Mouse (Mus musculus): ENCODE results near the gene Tmem253. TPM values are rescaled to one million over a fixed set of nuclear protein-coding genes. Genes with fewer than 3 reads are reported as not detected.

Tmem253 gene
- polyA plus RNA-seq, 1 experiment from 2014 or later = 0.61 TPM

Other genes with a start within 250 kb of the Tmem253 start
- gene Ang4, start 242.1 kb upstream of the Tmem253 start, polyA plus RNA-seq (2014; fragmentation: Nextera tagmentation; extraction: Ambion mirVana) = not detected in 2 replicates
- gene AY358078, start 215.6 kb upstream of the Tmem253 start, polyA plus RNA-seq (2014; fragmentation: Nextera tagmentation; extraction: Ambion mirVana) = not detected in 2 replicates
- gene Ear6, start 162.0 kb upstream of the Tmem253 start, polyA plus RNA-seq (2014; fragmentation: Nextera tagmentation; extraction: Ambion mirVana) = not detected in 2 replicates
- gene Mettl17, start 130.8 kb upstream of the Tmem253 start, polyA plus RNA-seq (2014; fragmentation: Nextera tagmentation; extraction: Ambion mirVana) = 58.8 and 58.9 TPM in 2 replicates
- 0.23 and 0.40 TPM in 2 replicates for gene Slc39a2, start 122.8 kb upstream of the Tmem253 start, polyA plus RNA-seq (2014; fragmentation: Nextera tagmentation; extraction: Ambion mirVana)
- 8.2 and 10.4 TPM in 2 replicates for gene Ndrg2, start 101.5 kb upstream of the Tmem253 start, polyA plus RNA-seq (2014; fragmentation: Nextera tagmentation; extraction: Ambion mirVana)
- not detected in 2 replicates for gene Tppp2, start 97.2 kb upstream of the Tmem253 start, polyA plus RNA-seq (2014; fragmentation: Nextera tagmentation; extraction: Ambion mirVana)
- not detected in 2 replicates for gene Rnase13, start 92.9 kb upstream of the Tmem253 start, polyA plus RNA-seq (2014; fragmentation: Nextera tagmentation; extraction: Ambion mirVana)
- 76.7 and 77.2 TPM in 2 replicates for gene Arhgef40, start 30.9 kb upstream of the Tmem253 start, polyA plus RNA-seq (2014; fragmentation: Nextera tagmentation; extraction: Ambion mirVana)
- 70.6 and 83.3 TPM in 2 replicates for gene Zfp219, start 5.1 kb downstream of the Tmem253 start, polyA plus RNA-seq (2014; fragmentation: Nextera tagmentation; extraction: Ambion mirVana)
- not detected in 2 replicates for gene Olfr221, start 26.8 kb downstream of the Tmem253 start, polyA plus RNA-seq (2014; fragmentation: Nextera tagmentation; extraction: Ambion mirVana)
- gene Hnrnpc, start 88.4 kb downstream of the Tmem253 start, polyA plus RNA-seq (2014; fragmentation: Nextera tagmentation; extraction: Ambion mirVana) = 901 and 908 TPM in 2 replicates
- gene Rpgrip1, start 95.0 kb downstream of the Tmem253 start, polyA plus RNA-seq (2014; fragmentation: Nextera tagmentation; extraction: Ambion mirVana) = 96.8 and 101 TPM in 2 replicates
- 69.9 and 75.0 TPM in 2 replicates for gene Supt16, start 181.8 kb downstream of the Tmem253 start, polyA plus RNA-seq (2014; fragmentation: Nextera tagmentation; extraction: Ambion mirVana)
- 56.4 and 58.4 TPM in 2 replicates for gene Chd8, start 242.1 kb downstream of the Tmem253 start, polyA plus RNA-seq (2014; fragmentation: Nextera tagmentation; extraction: Ambion mirVana)

Measured in neural tube, embryonic 11.5 days (tissue).